Mouse (Mus musculus): ENCODE results near the gene Foxd1. TPM values are rescaled to one million over a fixed set of nuclear protein-coding genes. Genes with fewer than 3 reads are reported as not detected.

Gene Foxd1
- polyA plus RNA-seq, 1 experiment from 2014 or later = not detected

GRCm38 (mm10) chr13:98316140-98316479 is 37.9 kb upstream of the Foxd1 start:
- no peak; the same call in 1 of the 2 replicates for ATAC-seq (replicated peaks; ENCODE audit: extremely low read depth, insufficient read depth, low FRiP score)
- H3K4me2 ChIP-seq (ENCODE audit: low read depth, low read length) = peak overlapping the region; percentile 84
- peak overlapping the region; percentile 90 for H3K27ac ChIP-seq (ENCODE audit: low read length)
- H3K4me1 ChIP-seq (ENCODE audit: control insufficient read depth, insufficient read depth, low read length) = peaks cover 19% of the 10 kb centered on the region
- H3K9ac ChIP-seq (ENCODE audit: low read length) = peak overlapping the region; percentile 99
- H3K4me3 ChIP-seq (ENCODE audit: low read length) = peak overlapping the region; percentile 84
- no peaks in the 10 kb centered on the region for H3K9me3 ChIP-seq (replicated peaks; ENCODE audit: control insufficient read depth, low read length)
- H3K36me3 ChIP-seq (ENCODE audit: control insufficient read depth, insufficient read depth) = peaks cover 22% of the 10 kb centered on the region
- no peaks in the 10 kb centered on the region for H3K27me3 ChIP-seq (ENCODE audit: control insufficient read depth, insufficient read depth, low read length)
- under 1% methylated on average over 17 of the region's 17 CpGs for WGBS

GRCm38 (mm10) chr13:98316480-98317245 is 37.4 kb upstream of the Foxd1 start, which contains the start of gene Btf3:
TSS of gene Btf3 (minus strand) at chr13:98317006.
- ATAC-seq (replicated peaks; ENCODE audit: extremely low read depth, insufficient read depth, low FRiP score) = peak; percentile 92
- WGBS = under 1% methylated on average over 79 of the region's 90 CpGs
- peaks cover 17% of the 10 kb centered on the region for H3K36me3 ChIP-seq (ENCODE audit: control insufficient read depth, insufficient read depth)
- peak within 1 kb of the TSS; percentile 94 for H3K4me2 ChIP-seq (ENCODE audit: low read depth, low read length)
- H3K27me3 ChIP-seq (ENCODE audit: control insufficient read depth, insufficient read depth, low read length) = no peaks in the 10 kb centered on the region
- peaks cover 19% of the 10 kb centered on the region for H3K4me1 ChIP-seq (ENCODE audit: control insufficient read depth, insufficient read depth, low read length)
- H3K27ac ChIP-seq (ENCODE audit: low read length) = peak within 1 kb of the TSS; percentile 90
- H3K9me3 ChIP-seq (replicated peaks; ENCODE audit: control insufficient read depth, low read length) = no peaks in the 10 kb centered on the region
- peak within 1 kb of the TSS; percentile 99 for H3K9ac ChIP-seq (ENCODE audit: low read length)
- peak within 1 kb of the TSS; percentile 84 for H3K4me3 ChIP-seq (ENCODE audit: low read length)

GRCm38 (mm10) chr13:98317246-98317677 is 36.8 kb upstream of the Foxd1 start:
- no peaks in the 10 kb centered on the region for H3K9me3 ChIP-seq (replicated peaks; ENCODE audit: control insufficient read depth, low read length)
- peaks cover 17% of the 10 kb centered on the region for H3K4me1 ChIP-seq (ENCODE audit: control insufficient read depth, insufficient read depth, low read length)
- H3K4me2 ChIP-seq (ENCODE audit: low read depth, low read length) = peak overlapping the region; percentile 94
- H3K36me3 ChIP-seq (ENCODE audit: control insufficient read depth, insufficient read depth) = peaks cover 11% of the 10 kb centered on the region
- ATAC-seq (replicated peaks; ENCODE audit: extremely low read depth, insufficient read depth, low FRiP score) = no peak
- H3K27ac ChIP-seq (ENCODE audit: low read length) = peak overlapping the region; percentile 90
- H3K27me3 ChIP-seq (ENCODE audit: control insufficient read depth, insufficient read depth, low read length) = no peaks in the 10 kb centered on the region
- 2% methylated on average over 16 of the region's 16 CpGs for WGBS
- peak overlapping the region; percentile 84 for H3K4me3 ChIP-seq (ENCODE audit: low read length)
- peak overlapping the region; percentile 99 for H3K9ac ChIP-seq (ENCODE audit: low read length)

GRCm38 (mm10) chr13:98317911-98318310 is 36.1 kb upstream of the Foxd1 start:
- H3K36me3 ChIP-seq (ENCODE audit: control insufficient read depth, insufficient read depth) = peaks cover 6% of the 10 kb centered on the region
- H3K9ac ChIP-seq (ENCODE audit: low read length) = no peak overlapping the region; the same call in 1 of the 2 replicates
- H3K4me3 ChIP-seq (ENCODE audit: low read length) = no peak overlapping the region
- H3K9me3 ChIP-seq (replicated peaks; ENCODE audit: control insufficient read depth, low read length) = no peaks in the 10 kb centered on the region
- peaks cover 17% of the 10 kb centered on the region for H3K4me1 ChIP-seq (ENCODE audit: control insufficient read depth, insufficient read depth, low read length)
- no peak overlapping the region for H3K4me2 ChIP-seq (ENCODE audit: low read depth, low read length)
- ATAC-seq (replicated peaks; ENCODE audit: extremely low read depth, insufficient read depth, low FRiP score) = no peak
- no peak overlapping the region for H3K27ac ChIP-seq (ENCODE audit: low read length)
- H3K27me3 ChIP-seq (ENCODE audit: control insufficient read depth, insufficient read depth, low read length) = no peaks in the 10 kb centered on the region
- WGBS = 87% methylated on average over 6 of the region's 6 CpGs

- no peak overlapping the region for H3K4me2 ChIP-seq (ENCODE audit: low read depth, low read length)
- H3K27ac ChIP-seq (ENCODE audit: low read length) = no peak overlapping the region
- H3K9me3 ChIP-seq (replicated peaks; ENCODE audit: control insufficient read depth, low read length) = no peaks in the 10 kb centered on the region
- no peaks in the 10 kb centered on the region for H3K27me3 ChIP-seq (ENCODE audit: control insufficient read depth, insufficient read depth, low read length)
- no peak overlapping the region for H3K9ac ChIP-seq (ENCODE audit: low read length)
- no peaks in the 10 kb centered on the region for H3K4me1 ChIP-seq (ENCODE audit: control insufficient read depth, insufficient read depth, low read length)
- H3K4me3 ChIP-seq (ENCODE audit: low read length) = no peak overlapping the region
- 78% methylated on average over 11 of the region's 11 CpGs for WGBS
- no peaks in the 10 kb centered on the region for H3K36me3 ChIP-seq (ENCODE audit: control insufficient read depth, insufficient read depth)
- no peak for ATAC-seq (replicated peaks; ENCODE audit: extremely low read depth, insufficient read depth, low FRiP score)
Measured at GRCm38 (mm10) chr13:98325034-98325433, 29.0 kb upstream of the Foxd1 start.

GRCm38 (mm10) chr13:98332106-98332505 is 21.9 kb upstream of the Foxd1 start:
- 44% methylated on average over 2 of the region's 2 CpGs for WGBS
- no peaks in the 10 kb centered on the region for H3K4me1 ChIP-seq (ENCODE audit: control insufficient read depth, insufficient read depth, low read length)
- no peaks in the 10 kb centered on the region for H3K9me3 ChIP-seq (replicated peaks; ENCODE audit: control insufficient read depth, low read length)
- ATAC-seq (replicated peaks; ENCODE audit: extremely low read depth, insufficient read depth, low FRiP score) = no peak
- no peaks in the 10 kb centered on the region for H3K27me3 ChIP-seq (ENCODE audit: control insufficient read depth, insufficient read depth, low read length)
- H3K4me2 ChIP-seq (ENCODE audit: low read depth, low read length) = no peak overlapping the region
- H3K4me3 ChIP-seq (ENCODE audit: low read length) = no peak overlapping the region
- no peak overlapping the region for H3K9ac ChIP-seq (ENCODE audit: low read length)
- no peak overlapping the region for H3K27ac ChIP-seq (ENCODE audit: low read length)
- H3K36me3 ChIP-seq (ENCODE audit: control insufficient read depth, insufficient read depth) = no peaks in the 10 kb centered on the region

- Histone ChIP-seq H3K9me3 (replicated peaks; ENCODE audit: control insufficient read depth, low read length) (no peaks in the 10 kb centered on the region), H3K4me3 (ENCODE audit: low read length) (no peak overlapping the region), H3K4me2 (ENCODE audit: low read depth, low read length) (no peak overlapping the region), H3K4me1 (ENCODE audit: control insufficient read depth, insufficient read depth, low read length) (no peaks in the 10 kb centered on the region), H3K36me3 (ENCODE audit: control insufficient read depth, insufficient read depth) (no peaks in the 10 kb centered on the region), H3K27me3 (ENCODE audit: control insufficient read depth, insufficient read depth, low read length) (no peaks in the 10 kb centered on the region; the same call in 1 of the 2 replicates), H3K27ac (ENCODE audit: low read length) (no peak overlapping the region), H3K9ac (ENCODE audit: low read length) (no peak overlapping the region)
- WGBS = 83% methylated on average over 1 of the region's 1 CpGs
- no peak for ATAC-seq (replicated peaks; ENCODE audit: extremely low read depth, insufficient read depth, low FRiP score)
Measured at GRCm38 (mm10) chr13:98336205-98336604, 17.8 kb upstream of the Foxd1 start.

- Histone ChIP-seq H3K9me3 (replicated peaks; ENCODE audit: control insufficient read depth, low read length) (no peaks in the 10 kb centered on the region), H3K27ac (ENCODE audit: low read length) (no peak overlapping the region), H3K4me1 (ENCODE audit: control insufficient read depth, insufficient read depth, low read length) (no peaks in the 10 kb centered on the region), H3K4me3 (ENCODE audit: low read length) (no peak overlapping the region), H3K36me3 (ENCODE audit: control insufficient read depth, insufficient read depth) (no peaks in the 10 kb centered on the region), H3K9ac (ENCODE audit: low read length) (no peak overlapping the region), H3K4me2 (ENCODE audit: low read depth, low read length) (no peak overlapping the region), H3K27me3 (ENCODE audit: control insufficient read depth, insufficient read depth, low read length) (peaks cover 4% of the 10 kb centered on the region)
- ATAC-seq (replicated peaks; ENCODE audit: extremely low read depth, insufficient read depth, low FRiP score) = no peak
- WGBS = 66% methylated on average over 5 of the region's 5 CpGs
Measured at GRCm38 (mm10) chr13:98340506-98340905, 13.5 kb upstream of the Foxd1 start.

GRCm38 (mm10) chr13:98349491-98349890 is 4.6 kb upstream of the Foxd1 start:
- Histone ChIP-seq H3K27me3 (ENCODE audit: control insufficient read depth, insufficient read depth, low read length) (peaks cover 54% of the 10 kb centered on the region), H3K4me2 (ENCODE audit: low read depth, low read length) (no peak overlapping the region), H3K36me3 (ENCODE audit: control insufficient read depth, insufficient read depth) (no peaks in the 10 kb centered on the region), H3K4me3 (ENCODE audit: low read length) (no peak overlapping the region), H3K9ac (ENCODE audit: low read length) (no peak overlapping the region), H3K27ac (ENCODE audit: low read length) (no peak overlapping the region), H3K9me3 (replicated peaks; ENCODE audit: control insufficient read depth, low read length) (no peaks in the 10 kb centered on the region), H3K4me1 (ENCODE audit: control insufficient read depth, insufficient read depth, low read length) (peaks cover 9% of the 10 kb centered on the region)
- 64% methylated on average over 4 of the region's 4 CpGs for WGBS
- no peak for ATAC-seq (replicated peaks; ENCODE audit: extremely low read depth, insufficient read depth, low FRiP score)

All from heart, embryonic 16.5 days (tissue).